Mouse (Mus musculus) ES-E14 (cell line): ENCODE results near the gene Slc35a2.

Source experiments
- CHD2 ChIP-seq: IDR thresholded peaks from 2 replicates; pipeline ENCODE4 v1.6.1; 2014; ENCODE audit warnings: mild to moderate bottlenecking, low read depth, low read length, inconsistent platforms
- ZC3H11A ChIP-seq: IDR thresholded peaks from 2 replicates; pipeline ENCODE4 v1.6.1; 2012; ENCODE audit warnings: low read depth, mild to moderate bottlenecking, inconsistent platforms, low read length, borderline replicate concordance

DNA sequence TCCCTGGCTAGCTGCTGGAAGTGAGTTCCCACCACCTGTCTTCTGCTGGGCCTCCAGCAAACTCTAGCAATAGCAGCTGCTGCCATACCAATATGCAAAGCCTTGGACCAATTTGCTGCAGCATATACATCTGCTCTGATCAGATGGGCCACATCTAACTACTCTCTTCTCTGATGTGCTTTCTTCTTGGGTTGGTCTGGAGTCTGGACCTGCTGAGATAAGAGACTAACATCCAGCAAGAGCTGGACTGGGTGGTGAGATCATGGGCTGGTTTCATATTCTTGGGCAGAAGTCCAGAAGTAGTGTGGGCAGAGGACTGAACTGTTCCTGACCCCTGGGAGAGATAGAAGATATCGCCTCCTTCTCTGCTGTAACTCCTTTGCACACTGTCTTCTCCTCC is 46.7 kb upstream of the Slc35a2 start:
- TF ChIP-seq CHD2 (no peak), ZC3H11A (no peak)
